Mouse (Mus musculus): ENCODE measurements around the gene Tfb2m. TPM values are rescaled to one million over a fixed set of nuclear protein-coding genes. Genes with fewer than 3 reads are reported as not detected.

Tfb2m gene
- polyA plus RNA-seq, 1 experiment from 2014 or later, result 13.2 TPM

GRCm38 (mm10) chr1:179485784-179486540, 60.1 kb downstream of the Tfb2m start:
- H3K27me3 ChIP-seq (replicated peaks), result no peaks in the 10 kb centered on the region
- WGBS (ENCODE audit: insufficient replicate concordance), result 36% methylated on average over 3 of the region's 3 CpGs
- no peak for ATAC-seq

DNA sequence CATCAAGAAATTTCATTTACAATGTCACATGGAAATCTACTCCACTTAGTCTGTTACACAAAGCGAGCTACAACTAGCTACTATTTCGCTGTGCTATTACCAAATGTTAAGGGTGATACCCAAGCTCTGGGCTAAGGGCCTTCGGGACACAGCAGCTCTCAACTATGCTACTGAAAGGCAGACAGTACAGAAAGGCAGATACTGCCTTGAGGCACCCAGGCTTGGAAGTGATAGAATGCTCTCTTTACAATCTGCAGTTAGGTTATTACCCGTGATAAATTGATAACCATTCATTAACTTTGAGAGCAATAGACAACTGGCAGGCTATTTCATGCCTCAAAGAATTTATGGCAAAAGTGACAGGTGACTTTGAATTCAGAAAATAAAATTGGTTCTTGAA, 65.2 kb downstream of the Tfb2m start:
- 74% methylated on average over 4 of the region's 4 CpGs for WGBS (ENCODE audit: insufficient replicate concordance)
- H3K4me2 ChIP-seq, result no peak overlapping the region
- no peak for ATAC-seq

More at GRCm38 (mm10) chr1:179485784-179486540, 60.1 kb downstream of the Tfb2m start:
- H3K4me3 ChIP-seq, result no peak overlapping the region
- H3K9ac ChIP-seq, result no peak overlapping the region
- no peak overlapping the region for H3K4me2 ChIP-seq
- H3K36me3 ChIP-seq, result 0 out of 2 replicates have a peak, but pooled peaks cover 3% of the 10 kb centered on the region
- H3K4me1 ChIP-seq, result no peaks in the 10 kb centered on the region
- no peaks in the 10 kb centered on the region for H3K9me3 ChIP-seq (replicated peaks)
- no peak overlapping the region for H3K27ac ChIP-seq

More for the DNA sequence above, 65.2 kb downstream of the Tfb2m start:
- Histone ChIP-seq H3K4me1 (no peaks in the 10 kb centered on the region), H3K4me3 (no peak overlapping the region), H3K9me3 (replicated peaks) (no peaks in the 10 kb centered on the region), H3K9ac (no peak overlapping the region), H3K36me3 (no peaks in the 10 kb centered on the region), H3K27ac (no peak overlapping the region), H3K27me3 (replicated peaks) (no peaks in the 10 kb centered on the region)

Other genes with a start within 250 kb of the Tfb2m start
- gene Smyd3, start 28.2 kb downstream of the Tfb2m start, polyA plus RNA-seq (2016; fragmentation: Nextera tagmentation; extraction: Ambion mirVana), result 9.5 and 9.7 TPM in 2 replicates
- gene Cnst, start 103 bp upstream of the Tfb2m start, polyA plus RNA-seq (2016; fragmentation: Nextera tagmentation; extraction: Ambion mirVana), result 17.8 and 18.7 TPM in 2 replicates
- 14.5 and 14.8 TPM in 2 replicates for gene Sccpdh, start 121.9 kb upstream of the Tfb2m start, polyA plus RNA-seq (2016; fragmentation: Nextera tagmentation; extraction: Ambion mirVana)
- gene Kif28, start 199.0 kb upstream of the Tfb2m start, polyA plus RNA-seq (2016; fragmentation: Nextera tagmentation; extraction: Ambion mirVana), result not detected in 2 replicates